Mouse (Mus musculus) MEL (cell line): Measurements from ENCODE around the gene Rab44.

ENCODE experiments used
- CTCF ChIP-seq, 3 experiments: IDR thresholded peaks in 2 of 3; conservative IDR thresholded peaks in 1 of 3; 2 replicates each; pipeline ENCODE4 v1.5.1; 2011 to 2012; ENCODE audit warnings: low read length in 3 of 3, low read depth in 2 of 3, mild to moderate bottlenecking in 2 of 3, improper control_type of control experiment in 1 of 3, inconsistent platforms in 1 of 3, mixed read lengths in 1 of 3, moderate library complexity in 1 of 3; ENCODE audit not compliant: control insufficient read depth in 1 of 3, insufficient read depth in 1 of 3, poor library complexity in 1 of 3, severe bottlenecking in 1 of 3
- E2F4 ChIP-seq: IDR thresholded peaks from 2 replicates; pipeline ENCODE4 v1.6.1; 2011; ENCODE audit warnings: low read depth, low read length, improper control_type of control experiment, borderline replicate concordance
- EP300 ChIP-seq, 2 experiments: IDR thresholded peaks; 2 replicates each; pipeline ENCODE4 v1.6.1; 2011; ENCODE audit warnings: improper control_type of control experiment in 2 of 2, low read length in 2 of 2, low read depth in 1 of 2, mild to moderate bottlenecking in 1 of 2
- MAX ChIP-seq: IDR thresholded peaks from 2 replicates; pipeline ENCODE4 v1.6.1; 2011; ENCODE audit warnings: low read length, improper control_type of control experiment
- MXI1 ChIP-seq: IDR thresholded peaks from 2 replicates; pipeline ENCODE4 v1.6.1; 2011; ENCODE audit warnings: mild to moderate bottlenecking, low read depth, low read length, improper control_type of control experiment
- POLR2A ChIP-seq, 2 experiments: IDR thresholded peaks; 2 replicates each; pipeline ENCODE4 v1.6.1; 2011 to 2012; ENCODE audit warnings: low read length in 2 of 2, mild to moderate bottlenecking in 2 of 2, control low read depth in 1 of 2, improper control_type of control experiment in 1 of 2, low read depth in 1 of 2, moderate library complexity in 1 of 2; ENCODE audit not compliant: control insufficient read depth in 1 of 2, insufficient read depth in 1 of 2, poor library complexity in 1 of 2
- POLR2AphosphoS2 ChIP-seq: IDR thresholded peaks from 2 replicates; pipeline ENCODE4 v1.6.1; 2011; ENCODE audit warnings: low read length, improper control_type of control experiment
- TAL1 ChIP-seq: IDR thresholded peaks from 2 replicates; pipeline ENCODE4 v1.6.1; 2012; ENCODE audit warnings: mild to moderate bottlenecking, inconsistent platforms, low read length, moderate library complexity, mixed read lengths
- USF2 ChIP-seq, 2 experiments: IDR thresholded peaks; 2 replicates each; pipeline ENCODE4 v1.6.1; 2011 to 2012; ENCODE audit warnings: improper control_type of control experiment in 2 of 2, low read length in 2 of 2, borderline replicate concordance in 1 of 2, inconsistent platforms in 1 of 2, low read depth in 1 of 2, mild to moderate bottlenecking in 1 of 2; ENCODE audit not compliant: insufficient read depth in 1 of 2
- ZKSCAN1 ChIP-seq: IDR thresholded peaks from 2 replicates; pipeline ENCODE4 v1.6.1; 2012; ENCODE audit warnings: low read depth, mild to moderate bottlenecking, inconsistent platforms, low read length, improper control_type of control experiment, moderate library complexity
- ZMIZ1 ChIP-seq: IDR thresholded peaks from 2 replicates; pipeline ENCODE4 v1.6.1; 2012; ENCODE audit warnings: low read depth, mild to moderate bottlenecking, inconsistent platforms, low read length, improper control_type of control experiment, moderate library complexity

DNA sequence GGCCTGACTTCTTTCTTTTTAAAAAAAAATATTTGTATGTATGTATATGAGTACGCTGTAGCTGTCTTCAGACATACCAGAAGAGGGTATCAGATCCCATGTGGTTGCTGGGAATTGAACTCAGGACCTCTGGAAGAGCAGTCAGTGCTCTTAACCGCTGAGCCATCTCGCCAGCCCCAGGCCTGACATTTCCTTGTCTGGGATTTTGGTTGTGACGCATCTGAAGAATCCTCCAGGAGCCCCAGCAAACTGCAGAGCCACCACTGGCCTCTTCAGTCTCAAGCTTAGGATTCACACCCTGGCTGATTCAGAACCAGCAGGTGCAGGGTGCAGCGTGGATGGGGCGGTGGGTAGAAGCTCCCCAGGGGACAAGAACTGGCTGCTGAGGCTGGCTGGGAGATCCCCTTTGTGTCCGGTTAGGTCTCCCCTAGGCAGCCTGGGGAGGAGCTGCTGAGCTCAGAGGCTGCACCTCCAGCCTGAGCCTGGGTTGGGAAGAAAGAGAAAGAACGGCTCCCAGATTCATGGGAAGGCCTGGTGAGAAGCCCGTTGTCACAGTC, 64.6 kb downstream of the Rab44 start:
- TF ChIP-seq POLR2AphosphoS2 (no peak), CTCF (IDR thresholded peaks at IDR 0.05 in 2 of 3, conservative IDR thresholded peaks at IDR 0.05 in 1 of 3; ENCODE audit: control insufficient read depth in 1 of 3, insufficient read depth in 1 of 3, low read depth in 2 of 3, low read length in 3 of 3, poor library complexity in 1 of 3, severe bottlenecking in 1 of 3) (no peak), MAX (no peak), POLR2A (IDR thresholded peaks at IDR 0.05; ENCODE audit: control insufficient read depth in 1 of 2, insufficient read depth in 1 of 2, low read depth in 1 of 2, low read length in 2 of 2, poor library complexity in 1 of 2) (no peak), USF2 (IDR thresholded peaks at IDR 0.05; ENCODE audit: borderline replicate concordance in 1 of 2, insufficient read depth in 1 of 2, low read depth in 1 of 2, low read length in 2 of 2) (no peak), MXI1 (no peak), E2F4 (no peak), ZMIZ1 (no peak), ZKSCAN1 (no peak), TAL1 (no peak), EP300 (IDR thresholded peaks at IDR 0.05; ENCODE audit: low read depth in 1 of 2, low read length in 2 of 2) (no peak)
